Comparison of ENCODE assay signal across 29 mouse cellular contexts in the genomic region with DNA sequence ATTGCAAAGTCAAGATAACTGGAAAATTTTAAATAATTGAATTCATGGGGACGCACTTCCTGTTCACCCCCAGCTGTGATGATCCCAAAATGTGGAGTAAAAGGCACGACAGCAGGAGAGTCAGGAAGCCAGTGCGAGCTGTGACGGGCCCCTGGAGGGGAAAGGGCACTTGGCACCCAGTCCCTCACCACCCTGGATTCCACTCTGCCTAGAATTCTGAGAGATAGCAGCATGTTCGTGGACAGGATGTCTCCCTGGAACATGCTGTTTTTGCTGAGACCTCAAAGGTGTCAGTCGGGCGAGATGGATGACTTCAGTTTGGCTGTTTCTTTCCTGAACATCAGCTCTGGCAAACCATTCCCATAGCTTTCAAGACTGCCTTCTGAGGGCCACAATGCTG. TPM values are rescaled to one million over a fixed set of nuclear protein-coding genes. Genes with fewer than 3 reads are reported as not detected.
DNase-seq lines count a peak whose midpoint lies in the region; ATAC-seq and TF ChIP-seq lines count a peak whose summit lies in the region.
"Had no signal": no experiment of that assay in that cellular context is flagged by ENCODE, and none has a peak within 500 bp of the region (broad histone marks: within the 10 kb centered on the region; RNA-seq: fewer than 3 reads in every experiment).

No protein-coding gene starts in this region.

- no peak for TF ChIP-seq POLR2A in liver, adult 2 months (IDR thresholded peaks at IDR 0.05; ENCODE audit: extremely low read depth, insufficient read depth, low read length)

- no peak overlapping the region for H3K9ac ChIP-seq in liver, adult 2 months (ENCODE audit: low read depth, low read length)
- H3K9ac ChIP-seq: embryonic facial prominence, embryonic 13.5 days; forebrain, embryonic 13.5 days; hindbrain, embryonic 15.5 days; limb, embryonic 15.5 days; midbrain, embryonic 13.5 days had no signal

- no peaks in the 10 kb centered on the region for H3K4me1 ChIP-seq in liver, adult 2 months (ENCODE audit: control insufficient read depth, insufficient read depth, low read length)
- H3K4me1 ChIP-seq in brown adipose tissue, adult 24 weeks (ENCODE audit: control insufficient read depth, insufficient read depth, insufficient read length, low read length) = peaks cover 7% of the 10 kb centered on the region; the same call in 1 of the 2 replicates
- H3K4me1 ChIP-seq: embryonic facial prominence, embryonic 13.5 days; forebrain, embryonic 13.5 days; hindbrain, embryonic 15.5 days; midbrain, embryonic 13.5 days had no signal

- H3K27me3 ChIP-seq in liver, adult 2 months (ENCODE audit: control insufficient read depth, insufficient read depth, low read length) = no peaks in the 10 kb centered on the region
- H3K27me3 ChIP-seq: embryonic facial prominence, embryonic 13.5 days; forebrain, embryonic 13.5 days; hindbrain, embryonic 15.5 days; limb, embryonic 15.5 days; midbrain, embryonic 13.5 days had no signal

- DNase-seq in adrenal gland, adult 8-10 months = peak; percentile 47
- DNase-seq in adrenal gland, postnatal 4 days (ENCODE audit: low spot score in 2 of 2) = no peak
- no peak for DNase-seq in liver, adult 2 months (ENCODE audit: extremely low read depth, low read depth, low spot score)
- DNase-seq in liver = no peak
- peak; percentile 67 for DNase-seq in kidney, postnatal 14 days
- DNase-seq in right cerebral cortex, postnatal 25 days = no peak
- DNase-seq: cerebellum, adult 2 months; cerebellum, postnatal 25 days; gastrocnemius, postnatal 36 days; left cerebral cortex, postnatal 4 days; lung, adult 18-20 months; lung, postnatal 14 days; right cerebral cortex, postnatal 14 days; thymus, postnatal 25 days had no signal

- no peaks in the 10 kb centered on the region for H3K79me2 ChIP-seq in liver, adult 2 months (ENCODE audit: control insufficient read depth, insufficient read depth, low read length)

- H3K4me3 ChIP-seq in liver, adult 2 months (ENCODE audit: insufficient read depth, low read depth, low read length) = no peak overlapping the region
- no peak overlapping the region for H3K4me3 ChIP-seq in brown adipose tissue, adult 24 weeks (ENCODE audit: insufficient read depth, low read depth, low read length)
- H3K4me3 ChIP-seq: embryonic facial prominence, embryonic 13.5 days; forebrain, embryonic 13.5 days; hindbrain, embryonic 15.5 days; limb, embryonic 15.5 days; midbrain, embryonic 13.5 days had no signal

- no peak for ATAC-seq in erythroblast, adult 5-6 weeks (replicated peaks; ENCODE audit: low FRiP score, poor library complexity, severe bottlenecking)
- ATAC-seq: CD4-positive, CD25-positive, alpha-beta regulatory T cell, adult 4 months; forebrain, embryonic 13.5 days; midbrain, embryonic 13.5 days had no signal

- H3K36me3 ChIP-seq in liver, adult 2 months (ENCODE audit: control insufficient read depth, insufficient read depth, low read length) = no peaks in the 10 kb centered on the region
- H3K36me3 ChIP-seq: embryonic facial prominence, embryonic 13.5 days; hindbrain, embryonic 15.5 days; limb, embryonic 15.5 days; midbrain, embryonic 13.5 days had no signal

- no peak for TF ChIP-seq CTCF in liver, adult 2 months (IDR thresholded peaks at IDR 0.05; ENCODE audit: low read depth, low read length)

- H3K27ac ChIP-seq in liver, adult 2 months (replicated peaks; ENCODE audit: insufficient read depth, low read depth, low read length) = peak overlapping the region; percentile 85
- H3K27ac ChIP-seq in brown adipose tissue, adult 24 weeks (replicated peaks; ENCODE audit: low read depth, low read length) = peak overlapping the region; percentile 27; the same call in 1 of the 2 replicates
- H3K27ac ChIP-seq: embryonic facial prominence, embryonic 13.5 days; forebrain, embryonic 13.5 days; hindbrain, embryonic 15.5 days; limb, embryonic 15.5 days; midbrain, embryonic 13.5 days had no signal

- 64% methylated on average over 7 of the region's 7 CpGs for WGBS in liver, adult 2 months

RNA-seq across cellular contexts. Expression of gene Itprip, which starts 6.7 kb away (rescaled TPM):
- total RNA-seq in adrenal gland, adult 8-10 months (2022) = 10 to 100 TPM; 12.4 to 23.1 (median 17.1) TPM
- 10 to 100 TPM; 19.2 to 20.4 TPM for total RNA-seq in adrenal gland, postnatal 4 days (2021)
- total RNA-seq in liver, adult 2 months (2014; rRNA removed) = 0.65 and 0.94 TPM in 2 replicates
- polyA plus RNA-seq in liver, adult 2 months (2012; rRNA removed) = 0.46 and 0.51 TPM in 2 replicates
- 0.42 and 1.6 TPM in 2 replicates for polyA plus RNA-seq in brown adipose tissue, adult 24 weeks (2012; ENCODE audit: insufficient read depth, insufficient read length, missing spikeins)
- total RNA-seq in erythroblast, adult 5-6 weeks (2015; ENCODE audit: low replicate concordance) = 4.6 and 19.0 TPM in 2 replicates
- 3.1 and 7.2 TPM in 2 replicates for total RNA-seq in erythroblast, adult 5-6 weeks (2017; ENCODE audit: low replicate concordance)

RNA-seq across cellular contexts. Expression of gene Cfap43, which starts 6.7 kb away (rescaled TPM):
- not detected for total RNA-seq in adrenal gland, adult 8-10 months (2022)
- total RNA-seq in adrenal gland, postnatal 4 days (2021) = under 1 TPM; 0.22 to 0.31 TPM
- not detected in 2 replicates for total RNA-seq in liver, adult 2 months (2014; rRNA removed)
- not detected in 2 replicates for polyA plus RNA-seq in liver, adult 2 months (2012; rRNA removed)
- polyA plus RNA-seq in brown adipose tissue, adult 24 weeks (2012; ENCODE audit: insufficient read depth, insufficient read length, missing spikeins) = not detected in 2 replicates
- total RNA-seq in erythroblast, adult 5-6 weeks (2015; ENCODE audit: low replicate concordance) = not detected in 2 replicates
- not detected in 2 replicates for total RNA-seq in erythroblast, adult 5-6 weeks (2017; ENCODE audit: low replicate concordance)
- total RNA-seq: gastrocnemius, adult 18-20 months; gastrocnemius, postnatal 36 days had no signal
- polyA plus RNA-seq: heart, embryonic 11.5 days; spleen, adult 2 months had no signal

RNA-seq across cellular contexts. Expression of gene Cfap58, which starts 11.7 kb away (rescaled TPM):
- under 1 TPM in 3 of 4 experiments, not detected in 1; 0.07 to 0.12 (median 0.11) TPM for total RNA-seq in adrenal gland, adult 8-10 months (2022)
- total RNA-seq in adrenal gland, postnatal 4 days (2021) = under 1 TPM; 0.08 to 0.14 TPM
- total RNA-seq in liver, adult 2 months (2014; rRNA removed) = not detected in 2 replicates
- polyA plus RNA-seq in liver, adult 2 months (2012; rRNA removed) = not detected in 2 replicates
- polyA plus RNA-seq in brown adipose tissue, adult 24 weeks (2012; ENCODE audit: insufficient read depth, insufficient read length, missing spikeins) = not detected in 2 replicates
- not detected in 2 replicates for total RNA-seq in erythroblast, adult 5-6 weeks (2015; ENCODE audit: low replicate concordance)
- not detected in 2 replicates for total RNA-seq in erythroblast, adult 5-6 weeks (2017; ENCODE audit: low replicate concordance)
- total RNA-seq: gastrocnemius, adult 18-20 months; gastrocnemius, postnatal 36 days; hematopoietic stem cell, adult 5-6 weeks; megakaryocyte, adult 5-6 weeks had no signal
- polyA plus RNA-seq: CD4-positive, CD25-positive, alpha-beta regulatory T cell, adult 4 months; intestine, embryonic 14.5 days; limb, embryonic 15.5 days; spleen, adult 2 months; stomach, embryonic 14.5 days had no signal

Comparison
In these comparisons a context has a peak if more than half of its experiments do, and no peak if none do; other contexts are left out.
1. DNase-seq: peak in adrenal gland, adult 8-10 months (single experiment) and kidney, postnatal 14 days (single experiment); none in adrenal gland, postnatal 4 days (0 of 2), liver, adult 2 months (single experiment), liver (single experiment) and right cerebral cortex, postnatal 25 days (single experiment).